Mouse (Mus musculus) limb, embryonic 11.5 days (tissue): ENCODE data around the gene Astn2. TPM values are rescaled to one million over a fixed set of nuclear protein-coding genes. Genes with fewer than 3 reads are reported as not detected.

Source experiments
- ATAC-seq: fragments of 200-750 bp; cut with Nextera tagmentation; 2 replicates; pipeline ENCODE4 v1.8.0; 2017; ENCODE audit warnings: low read depth; ENCODE audit not compliant: insufficient number of reproducible peaks, low FRiP score, low TSS enrichment
- DNase-seq: peaks from one replicate; pipeline ENCODE4 v3.0.0-alpha.2; 2015; ENCODE audit warnings: low spot score
- H3K27ac ChIP-seq: fragments of 300-500 bp; sonication (generic); replicated peaks from 2 replicates; pipeline ENCODE4 v1.5.1; 2014; ENCODE audit warnings: low read depth, mild to moderate bottlenecking, low read length
- H3K27me3 ChIP-seq: fragments of 300-500 bp; sonication (generic); 2 replicates; pipeline ENCODE4 v1.6.1; 2014; ENCODE audit warnings: mild to moderate bottlenecking, low read length, mixed read lengths; ENCODE audit not compliant: control insufficient read depth, insufficient read depth
- H3K36me3 ChIP-seq: fragments of 300-500 bp; sonication (generic); 2 replicates; pipeline ENCODE4 v1.6.1; 2014; ENCODE audit warnings: mild to moderate bottlenecking, low read length, moderate library complexity, mixed read lengths; ENCODE audit not compliant: control insufficient read depth, insufficient read depth
- H3K4me1 ChIP-seq: fragments of 300-500 bp; sonication (generic); 2 replicates; pipeline ENCODE4 v1.6.1; 2014; ENCODE audit warnings: low read length, mixed read lengths; ENCODE audit not compliant: control insufficient read depth, insufficient read depth
- H3K4me2 ChIP-seq: fragments of 300-500 bp; sonication (generic); 2 replicates; pipeline ENCODE4 v1.6.1; 2014; ENCODE audit warnings: low read depth, mild to moderate bottlenecking, moderate library complexity; ENCODE audit not compliant: severe bottlenecking
- H3K4me3 ChIP-seq: fragments of 300-500 bp; sonication (generic); 2 replicates; pipeline ENCODE4 v1.5.1; 2014; ENCODE audit warnings: low read depth, low read length
- H3K9ac ChIP-seq: fragments of 300-500 bp; sonication (generic); 2 replicates; pipeline ENCODE4 v1.6.1; 2014; ENCODE audit warnings: mild to moderate bottlenecking, low read length
- H3K9me3 ChIP-seq: fragments of 300-500 bp; sonication (generic); 2 replicates; pipeline ENCODE4 v1.6.1; 2016; ENCODE audit warnings: low read length; ENCODE audit not compliant: control insufficient read depth
- WGBS: fragments of 180-500 bp; shearing (Covaris S2); extraction: QIAGEN DNeasy Blood & Tissue Kit; methylation state at CpG from one replicate; pipeline ENCODE4 v1.1.7; 2014; 5-methylcytosine and 5-hydroxymethylcytosine counted together
- polyA plus RNA-seq: library from polyadenylated mRNA; unstranded; fragments of >200 nt; fragmentation: Nextera tagmentation; extraction: Ambion mirVana; gene quantifications from 2 replicates; pipeline ENCODE4 v1.2.1, GENCODE M21; 2014

Astn2 gene
- polyA plus RNA-seq, 1 experiment from 2014 or later, result 0.47 TPM

DNA sequence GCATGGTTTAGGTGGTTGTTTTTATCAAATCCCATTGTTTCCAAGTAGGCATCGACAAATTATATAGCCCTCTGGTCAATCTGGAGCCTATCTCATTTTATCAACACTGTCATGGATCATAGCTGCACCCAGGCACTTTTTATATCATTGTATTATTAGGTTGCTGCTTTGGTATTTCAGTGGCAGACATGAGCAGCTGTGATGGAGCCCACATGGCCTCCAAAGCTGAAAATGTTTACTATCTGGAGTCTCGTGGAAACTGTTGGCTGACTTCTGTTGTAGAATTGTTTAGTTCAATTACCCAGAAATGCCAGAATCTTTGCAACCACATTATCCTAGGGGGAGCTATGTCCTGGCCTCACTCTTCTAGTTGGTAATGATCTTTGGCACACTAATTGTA lies 732.1 kb downstream of the Astn2 start:
- no peaks in the 10 kb centered on the region for H3K36me3 ChIP-seq
- H3K4me3 ChIP-seq, result no peak overlapping the region
- ATAC-seq (no peak), DNase-seq (no peak)
- no peak overlapping the region for H3K9ac ChIP-seq
- no peak overlapping the region for H3K4me2 ChIP-seq
- H3K9me3 ChIP-seq, result no peaks in the 10 kb centered on the region
- WGBS, result 62% methylated on average over 2 of the region's 2 CpGs
- H3K27ac ChIP-seq, result no peak overlapping the region
- H3K27me3 ChIP-seq, result no peaks in the 10 kb centered on the region
- no peaks in the 10 kb centered on the region for H3K4me1 ChIP-seq

DNA sequence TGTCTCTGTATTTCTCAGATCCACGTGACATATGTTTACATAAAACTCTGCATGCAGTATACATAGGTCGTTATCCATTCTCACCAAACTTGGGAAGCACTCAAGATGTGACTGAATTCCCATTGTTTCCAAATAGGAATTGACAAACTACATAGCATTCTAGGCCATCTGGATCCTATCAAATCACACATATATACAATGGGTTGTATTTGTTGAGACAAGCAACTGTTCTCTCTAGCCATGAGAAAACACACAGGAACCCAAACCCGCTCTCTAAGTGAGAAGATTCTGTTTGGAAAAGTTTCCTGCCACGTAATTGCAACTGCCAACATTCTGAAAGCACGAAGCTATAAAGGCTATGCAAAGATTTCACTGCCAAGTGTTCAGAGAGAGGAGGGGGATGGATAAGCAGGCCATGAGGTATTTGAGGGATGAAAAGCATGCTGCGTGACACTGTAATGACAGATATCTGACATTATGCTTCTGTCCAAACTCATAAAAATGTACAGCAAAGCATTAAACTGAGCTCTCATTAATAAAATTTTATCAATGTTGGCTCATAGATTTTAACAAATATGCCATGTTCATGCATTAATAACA lies 732.7 kb downstream of the Astn2 start:
- H3K9ac ChIP-seq, result no peak overlapping the region
- no peaks in the 10 kb centered on the region for H3K9me3 ChIP-seq
- no peak overlapping the region for H3K4me3 ChIP-seq
- DNase-seq (no peak), ATAC-seq (no peak)
- no peaks in the 10 kb centered on the region for H3K4me1 ChIP-seq
- no peaks in the 10 kb centered on the region for H3K27me3 ChIP-seq
- H3K27ac ChIP-seq, result no peak overlapping the region
- H3K4me2 ChIP-seq, result no peak overlapping the region
- whole genome bisulfite sequencing, result 60% methylated on average over 6 of the region's 6 CpGs
- H3K36me3 ChIP-seq, result no peaks in the 10 kb centered on the region

DNA sequence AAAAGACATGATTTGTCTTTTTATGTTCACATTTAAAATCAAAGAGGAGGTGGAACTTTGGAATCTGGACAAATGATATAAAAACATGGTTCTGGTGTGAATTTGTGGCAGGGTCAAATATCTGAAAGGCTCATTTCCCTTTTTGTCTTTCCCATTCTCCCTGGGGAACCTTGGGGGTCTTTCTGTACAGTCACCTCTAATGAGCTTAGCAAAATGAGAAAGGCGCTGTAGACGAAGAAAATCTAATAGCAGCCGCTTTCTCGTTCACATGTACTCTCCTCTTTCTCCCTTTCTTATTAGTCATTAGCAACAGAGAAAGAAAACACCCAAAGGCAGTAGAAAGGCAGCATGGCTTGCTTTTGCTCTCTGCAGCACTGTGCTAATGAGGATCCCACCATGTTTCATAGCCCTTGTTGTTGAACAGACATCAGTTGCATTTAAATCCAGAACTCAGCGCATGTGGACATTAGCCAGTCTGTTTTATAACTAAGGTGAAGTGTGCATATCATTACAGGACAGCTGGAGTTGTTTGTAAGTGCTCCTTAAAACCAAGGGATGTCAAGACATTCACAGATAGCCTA lies 737.3 kb downstream of the Astn2 start:
- Histone ChIP-seq H3K27me3 (no peaks in the 10 kb centered on the region), H3K36me3 (no peaks in the 10 kb centered on the region), H3K4me1 (no peaks in the 10 kb centered on the region), H3K9ac (no peak overlapping the region), H3K9me3 (no peaks in the 10 kb centered on the region), H3K4me2 (no peak overlapping the region), H3K27ac (no peak overlapping the region), H3K4me3 (no peak overlapping the region)
- ATAC-seq (no peak), DNase-seq (no peak)
- 49% methylated on average over 5 of the region's 5 CpGs for WGBS

DNA sequence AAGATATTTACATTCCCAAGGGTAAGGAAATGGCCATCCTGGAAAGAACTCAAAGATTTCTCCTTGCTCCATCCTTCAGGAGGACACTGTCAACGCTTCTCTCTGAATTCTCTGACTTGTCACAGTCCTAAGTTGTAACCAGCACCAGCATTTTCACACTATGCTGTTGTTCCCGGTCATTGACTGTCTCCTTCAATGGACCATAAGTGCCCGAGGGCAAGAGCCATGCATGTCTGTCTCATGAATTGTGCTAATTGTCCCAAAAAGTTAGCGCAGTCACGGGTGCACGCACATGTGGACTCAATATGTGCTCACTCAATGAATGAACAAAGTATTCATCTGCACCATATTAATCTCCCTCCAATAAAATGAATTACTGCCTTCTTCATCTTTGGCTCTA lies 741.2 kb downstream of the Astn2 start:
- H3K27ac ChIP-seq, result no peak overlapping the region
- no peaks in the 10 kb centered on the region for H3K27me3 ChIP-seq
- ATAC-seq (no peak), DNase-seq (no peak)
- 70% methylated on average over 6 of the region's 6 CpGs for WGBS
- no peak overlapping the region for H3K4me3 ChIP-seq
- no peak overlapping the region for H3K9ac ChIP-seq
- H3K9me3 ChIP-seq, result no peaks in the 10 kb centered on the region
- H3K4me1 ChIP-seq, result no peaks in the 10 kb centered on the region
- H3K4me2 ChIP-seq, result no peak overlapping the region
- H3K36me3 ChIP-seq, result no peaks in the 10 kb centered on the region

DNA sequence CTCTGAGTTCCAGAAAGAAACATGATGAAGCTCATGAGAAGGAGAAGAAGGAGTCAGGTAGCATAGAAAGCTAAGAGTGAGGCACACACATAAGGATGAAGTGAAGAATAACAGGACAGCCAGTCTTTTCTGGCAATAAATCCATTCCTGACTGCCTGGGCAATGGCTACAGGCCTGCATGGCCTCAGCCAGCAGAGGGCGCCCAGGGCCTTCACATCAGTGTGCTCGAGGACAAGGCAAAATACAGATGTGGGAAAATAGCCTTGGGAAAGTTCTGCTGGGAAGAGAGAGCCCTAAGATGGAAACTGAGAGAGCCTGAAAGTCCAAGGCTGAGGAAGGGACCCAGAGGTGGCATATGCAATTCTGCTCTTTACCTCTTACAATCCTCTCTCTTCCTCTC lies 749.7 kb downstream of the Astn2 start:
- DNase-seq (peak; percentile 90), ATAC-seq (peak; percentile 68)
- Histone ChIP-seq H3K4me2 (no peak overlapping the region), H3K9me3 (no peaks in the 10 kb centered on the region), H3K36me3 (no peaks in the 10 kb centered on the region), H3K27ac (no peak overlapping the region), H3K27me3 (no peaks in the 10 kb centered on the region), H3K9ac (no peak overlapping the region), H3K4me3 (no peak overlapping the region), H3K4me1 (no peaks in the 10 kb centered on the region)
- 0% methylated on average over 2 of the region's 2 CpGs for WGBS

DNA sequence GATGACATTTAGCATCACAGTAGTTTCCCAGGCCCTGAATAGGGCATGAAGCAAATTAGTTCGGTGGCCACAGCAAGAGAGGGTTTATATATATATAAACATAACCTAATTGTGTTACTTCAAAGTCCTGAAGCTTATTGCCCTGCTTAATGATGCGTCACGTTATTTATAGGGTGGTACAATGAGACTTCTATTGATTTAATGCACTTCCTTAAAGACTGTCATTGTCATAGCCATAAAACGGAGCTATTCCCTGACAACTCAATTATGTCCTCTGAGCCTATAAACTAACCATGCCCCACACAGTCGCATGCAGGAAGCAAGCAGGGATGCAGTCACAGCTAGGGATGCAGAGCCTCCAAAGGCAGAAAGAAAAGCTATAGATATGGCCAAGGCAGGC lies 761.8 kb downstream of the Astn2 start:
- Histone ChIP-seq H3K9ac (no peak overlapping the region), H3K27ac (no peak overlapping the region), H3K36me3 (no peaks in the 10 kb centered on the region), H3K4me2 (no peak overlapping the region), H3K9me3 (no peaks in the 10 kb centered on the region), H3K27me3 (no peaks in the 10 kb centered on the region), H3K4me1 (0 out of 2 replicates have a peak, but pooled peaks cover 3% of the 10 kb centered on the region), H3K4me3 (no peak overlapping the region)
- WGBS, result 11% methylated on average over 5 of the region's 5 CpGs
- no peak for ATAC-seq
- peak; percentile 21 for DNase-seq

DNA sequence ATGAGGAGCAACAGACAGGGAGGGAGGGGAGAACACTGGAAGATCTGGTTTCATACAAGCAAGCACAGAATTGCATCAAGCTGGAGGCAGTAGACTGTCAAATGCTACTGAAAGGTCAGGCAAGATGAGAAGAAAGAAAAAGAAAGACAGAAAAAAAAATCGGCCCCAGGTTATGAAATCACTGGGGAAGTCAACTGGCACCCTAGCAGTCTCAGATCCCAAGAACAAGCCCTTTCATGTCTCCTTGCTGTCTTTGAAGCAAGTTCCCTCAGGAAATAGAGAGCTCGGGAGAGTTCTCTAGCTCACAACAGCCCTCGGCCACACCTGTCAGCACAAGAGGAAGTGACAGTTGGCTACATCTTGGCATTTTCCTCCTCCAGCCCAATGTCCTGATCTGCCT lies 766.2 kb downstream of the Astn2 start:
- H3K4me1 ChIP-seq, result 0 out of 2 replicates have a peak, but pooled peaks cover 3% of the 10 kb centered on the region
- no peaks in the 10 kb centered on the region for H3K9me3 ChIP-seq
- ATAC-seq (no peak), DNase-seq (no peak)
- no peak overlapping the region for H3K9ac ChIP-seq
- WGBS, result 72% methylated on average over 3 of the region's 3 CpGs
- H3K27ac ChIP-seq, result no peak overlapping the region
- no peaks in the 10 kb centered on the region for H3K27me3 ChIP-seq
- H3K36me3 ChIP-seq, result no peaks in the 10 kb centered on the region
- no peak overlapping the region for H3K4me3 ChIP-seq
- H3K4me2 ChIP-seq, result no peak overlapping the region

DNA sequence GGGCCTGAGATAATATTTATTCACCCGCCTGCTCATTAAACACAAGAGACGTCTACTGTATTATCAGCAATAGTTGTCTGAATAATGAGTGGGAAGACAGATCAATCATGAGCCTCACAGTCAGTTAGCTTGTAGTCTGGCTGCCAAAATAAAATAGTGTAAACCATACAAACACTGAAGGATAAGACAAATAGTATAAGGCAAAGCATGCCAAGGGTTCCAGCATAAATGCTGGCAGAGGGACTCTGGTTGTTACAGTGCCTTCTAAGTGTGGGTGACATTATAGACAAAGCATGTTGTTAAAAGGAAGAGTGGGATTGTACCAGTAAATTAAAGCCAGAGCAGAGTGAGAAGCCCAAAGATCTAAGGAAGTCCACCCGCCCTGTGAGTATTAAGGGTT lies 784.3 kb downstream of the Astn2 start:
- Histone ChIP-seq H3K36me3 (peaks cover 12% of the 10 kb centered on the region; the same call in 1 of the 2 replicates), H3K4me2 (no peak overlapping the region), H3K9ac (no peak overlapping the region), H3K4me3 (no peak overlapping the region), H3K9me3 (no peaks in the 10 kb centered on the region), H3K27me3 (no peaks in the 10 kb centered on the region), H3K27ac (no peak overlapping the region), H3K4me1 (no peaks in the 10 kb centered on the region)
- 63% methylated on average over 3 of the region's 3 CpGs for WGBS
- ATAC-seq (0 out of 2 replicates have a peak, but pooled peaks have one; percentile 3), DNase-seq (no peak)

DNA sequence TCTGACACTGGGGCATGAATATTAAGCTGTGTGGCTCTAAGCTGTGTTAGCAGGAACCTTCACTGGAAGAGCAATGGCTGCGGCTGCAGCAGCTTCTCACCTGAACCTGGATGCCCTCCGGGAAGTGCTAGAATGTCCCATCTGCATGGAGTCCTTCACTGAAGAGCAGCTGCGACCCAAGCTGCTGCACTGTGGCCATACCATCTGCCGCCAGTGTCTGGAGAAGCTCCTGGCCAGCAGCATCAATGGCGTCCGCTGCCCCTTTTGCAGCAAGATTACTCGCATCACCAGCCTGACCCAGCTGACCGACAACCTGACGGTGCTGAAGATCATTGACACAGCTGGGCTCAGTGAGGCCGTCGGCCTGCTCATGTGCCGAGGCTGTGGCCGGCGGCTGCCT lies 791.3 kb downstream of the Astn2 start:
- Histone ChIP-seq H3K4me2 (no peak overlapping the region), H3K27ac (no peak overlapping the region), H3K36me3 (peaks cover 32% of the 10 kb centered on the region), H3K27me3 (no peaks in the 10 kb centered on the region), H3K4me3 (no peak overlapping the region), H3K9ac (no peak overlapping the region), H3K9me3 (no peaks in the 10 kb centered on the region), H3K4me1 (no peaks in the 10 kb centered on the region)
- ATAC-seq, result no peak
- WGBS, result 97% methylated on average over 14 of the region's 14 CpGs
- DNase-seq, result no peak
